Mouse (Mus musculus) layer of hippocampus, adult 8-10 months (tissue): Measurements from ENCODE around the gene Fam240b. TPM values are rescaled to one million over a fixed set of nuclear protein-coding genes. Genes with fewer than 3 reads are reported as not detected.

Source experiments
- DNase-seq, 2 experiments: peaks; one replicate each; pipeline ENCODE4 v3.0.0; 2022; ENCODE audit warnings: low spot score in 2 of 2
- total RNA-seq, 4 experiments: library from RNA; stranded (reverse); gene quantifications; 2 replicates each; pipeline ENCODE4 v1.2.4; 2022

The Fam240b gene
- total RNA-seq, 4 experiments from 2014 or later: not detected

- no peak for DNase-seq
Measured at GRCm38 (mm10) chr13:64440592-64440991, 57.0 kb downstream of the Fam240b start.

GRCm38 (mm10) chr13:64439471-64439870 lies 58.1 kb downstream of the Fam240b start:
- no peak for DNase-seq

- DNase-seq: peak; percentile 51 to 66
Measured at GRCm38 (mm10) chr13:64438863-64439452, 58.6 kb downstream of the Fam240b start.

- no peak for DNase-seq
Measured at GRCm38 (mm10) chr13:64437801-64438200, 59.8 kb downstream of the Fam240b start.

- peak; percentile 95 to 97 for DNase-seq
Measured at GRCm38 (mm10) chr13:64432017-64432995, 65.3 kb downstream of the Fam240b start, which contains the start of gene Cdk20. TSS of gene Cdk20 (plus strand) at chr13:64432314.

Other genes starting within 250 kb of the Fam240b start
- gene Cdc14b, start 222.5 kb downstream of the Fam240b start, total RNA-seq: 10 to 100 TPM; 10.9 to 15.5 (median 13.2) TPM
- gene Aaed1, start 185.1 kb downstream of the Fam240b start, total RNA-seq: 10 to 100 TPM; 17.0 to 25.9 (median 18.8) TPM
- 100 to 1,000 TPM; 110 to 244 (median 174) TPM for gene Ctsl, start 126.9 kb downstream of the Fam240b start, total RNA-seq
- 10 to 100 TPM; 10.7 to 13.9 (median 11.2) TPM for gene Cdk20, start 65.5 kb downstream of the Fam240b start, total RNA-seq